Mouse (Mus musculus) CH12.LX (cell line): Measurements from ENCODE around the gene Serpina12. TPM values are rescaled to one million over a fixed set of nuclear protein-coding genes. Genes with fewer than 3 reads are reported as not detected.

ENCODE experiments used
- DNase-seq: peaks from one replicate; pipeline ENCODE4 v3.0.0-alpha.2; 2013; ENCODE audit errors: extremely low read depth
- H3K27ac ChIP-seq: 2 replicates; pipeline ENCODE4 v1.5.1; 2012; ENCODE audit warnings: low read depth, mild to moderate bottlenecking, control low read depth, moderate library complexity; ENCODE audit not compliant: insufficient read depth
- H3K27me3 ChIP-seq: replicated peaks from 2 replicates; pipeline ENCODE3; 2012; ENCODE audit warnings: inconsistent platforms
- H3K36me3 ChIP-seq, 2 experiments: replicated peaks in 1 of 2; 2 replicates each; pipeline versions ENCODE3 to v1.6.1; 2012; ENCODE audit warnings: inconsistent platforms in 1 of 2, low read length in 1 of 2, mild to moderate bottlenecking in 1 of 2, mixed read lengths in 1 of 2, moderate library complexity in 1 of 2; ENCODE audit not compliant: control insufficient read depth in 1 of 2, insufficient read depth in 1 of 2
- H3K4me1 ChIP-seq, 2 experiments: 2 replicates each; pipeline ENCODE4 v1.6.1; 2012; ENCODE audit warnings: inconsistent platforms in 1 of 2, moderate library complexity in 1 of 2; ENCODE audit not compliant: insufficient read depth in 2 of 2, control insufficient read depth in 1 of 2
- H3K4me2 ChIP-seq: 2 replicates; pipeline ENCODE4 v1.6.1; 2012; ENCODE audit warnings: low read depth, mild to moderate bottlenecking, control low read depth; ENCODE audit not compliant: poor library complexity, insufficient read depth, severe bottlenecking
- H3K4me3 ChIP-seq, 3 experiments: fragments of 150-350 bp in 1 of 3; sonication (generic) in 1 of 3; replicated peaks in 1 of 3; 2 replicates each; pipeline versions ENCODE3 to v1.5.1; 2011 to 2012; ENCODE audit warnings: low read depth in 2 of 3, low read length in 2 of 3, mild to moderate bottlenecking in 2 of 3, moderate library complexity in 2 of 3, control low read depth in 1 of 3, improper control_type of control experiment in 1 of 3, inconsistent platforms in 1 of 3, mixed read lengths in 1 of 3; ENCODE audit not compliant: poor library complexity in 1 of 3
- H3K79me2 ChIP-seq: replicated peaks from 2 replicates; pipeline ENCODE4 v1.6.1; 2012; ENCODE audit warnings: mild to moderate bottlenecking, moderate library complexity; ENCODE audit not compliant: control insufficient read depth, poor library complexity, insufficient read depth, severe bottlenecking; ENCODE audit errors: extremely low read depth
- H3K9ac ChIP-seq: 2 replicates; pipeline ENCODE4 v1.6.1; 2012; ENCODE audit warnings: low read depth, mild to moderate bottlenecking, control low read depth, moderate library complexity; ENCODE audit not compliant: insufficient read depth
- H3K9me3 ChIP-seq: replicated peaks from 2 replicates; pipeline ENCODE3; 2012; ENCODE audit warnings: low read length, inconsistent platforms, mixed read lengths
- ELF1 ChIP-seq: IDR thresholded peaks from 2 replicates; pipeline ENCODE4 v1.6.1; 2014; ENCODE audit warnings: low read depth, mild to moderate bottlenecking, inconsistent platforms, low read length, improper control_type of control experiment
- EP300 ChIP-seq: IDR thresholded peaks from 2 replicates; pipeline ENCODE4 v1.6.1; 2011; ENCODE audit warnings: low read length, improper control_type of control experiment
- ETS1 ChIP-seq: conservative IDR thresholded peaks from 2 replicates; pipeline ENCODE4 v1.6.1; 2012; ENCODE audit warnings: low read depth, mild to moderate bottlenecking, inconsistent platforms, low read length, improper control_type of control experiment, moderate library complexity
- GABPA ChIP-seq: IDR thresholded peaks from 2 replicates; pipeline ENCODE4 v1.6.1; 2012; ENCODE audit warnings: low read depth, low read length, improper control_type of control experiment, inconsistent platforms; ENCODE audit not compliant: insufficient replicate concordance
- HCFC1 ChIP-seq: IDR thresholded peaks from 2 replicates; pipeline ENCODE4 v1.6.1; 2012; ENCODE audit warnings: low read depth, mild to moderate bottlenecking, inconsistent platforms, low read length, improper control_type of control experiment
- IRF4 ChIP-seq: IDR thresholded peaks from 2 replicates; pipeline ENCODE4 v1.6.1; 2014; ENCODE audit warnings: low read depth, mild to moderate bottlenecking, inconsistent platforms, low read length, improper control_type of control experiment
- JUN ChIP-seq: IDR thresholded peaks from 2 replicates; pipeline ENCODE4 v1.6.1; 2011; ENCODE audit warnings: low read depth, mild to moderate bottlenecking, low read length, improper control_type of control experiment, moderate library complexity; ENCODE audit not compliant: insufficient read depth
- JUND ChIP-seq: conservative IDR thresholded peaks from 2 replicates; pipeline ENCODE4 v1.6.1; 2011; ENCODE audit warnings: low read depth, low read length, improper control_type of control experiment
- KAT2A ChIP-seq: IDR thresholded peaks from 2 replicates; pipeline ENCODE4 v1.6.1; 2012; ENCODE audit warnings: low read length, improper control_type of control experiment, inconsistent platforms; ENCODE audit not compliant: insufficient replicate concordance
- MAFK ChIP-seq: IDR thresholded peaks from 2 replicates; pipeline ENCODE4 v1.6.1; 2011; ENCODE audit warnings: low read length, improper control_type of control experiment; ENCODE audit not compliant: insufficient replicate concordance
- MXI1 ChIP-seq: IDR thresholded peaks from 2 replicates; pipeline ENCODE4 v1.6.1; 2011; ENCODE audit warnings: mild to moderate bottlenecking, low read depth, low read length, improper control_type of control experiment
- MYC ChIP-seq: IDR thresholded peaks from 2 replicates; pipeline ENCODE4 v1.6.1; 2011; ENCODE audit warnings: low read depth, mild to moderate bottlenecking, improper control_type of control experiment, low read length
- NELFE ChIP-seq: IDR thresholded peaks from 2 replicates; pipeline ENCODE4 v1.6.1; 2011; ENCODE audit warnings: low read depth, low read length, improper control_type of control experiment
- NRF1 ChIP-seq: IDR thresholded peaks from 2 replicates; pipeline ENCODE4 v1.6.1; 2014; ENCODE audit warnings: low read depth, mild to moderate bottlenecking, inconsistent platforms, low read length, improper control_type of control experiment, moderate library complexity
- SIN3A ChIP-seq: IDR thresholded peaks from 2 replicates; pipeline ENCODE4 v1.6.1; 2012; ENCODE audit warnings: low read length, improper control_type of control experiment, inconsistent platforms
- SMC3 ChIP-seq: IDR thresholded peaks from 2 replicates; pipeline ENCODE4 v1.6.1; 2011; ENCODE audit warnings: low read depth, low read length, improper control_type of control experiment
- TBP ChIP-seq: conservative IDR thresholded peaks from 2 replicates; pipeline ENCODE4 v1.6.1; 2011; ENCODE audit warnings: low read depth, low read length, improper control_type of control experiment
- UBTF ChIP-seq: IDR thresholded peaks from 2 replicates; pipeline ENCODE4 v1.6.1; 2012; ENCODE audit warnings: low read depth, mild to moderate bottlenecking, inconsistent platforms, low read length, improper control_type of control experiment, moderate library complexity
- USF1 ChIP-seq: IDR thresholded peaks from 2 replicates; pipeline ENCODE4 v1.6.1; 2014; ENCODE audit warnings: low read depth, mild to moderate bottlenecking, inconsistent platforms, low read length, improper control_type of control experiment
- ZC3H11A ChIP-seq: IDR thresholded peaks from 2 replicates; pipeline ENCODE4 v1.6.1; 2012; ENCODE audit warnings: low read depth, mild to moderate bottlenecking, inconsistent platforms, low read length, improper control_type of control experiment
- ZMIZ1 ChIP-seq: IDR thresholded peaks from 2 replicates; pipeline ENCODE4 v1.6.1; 2012; ENCODE audit warnings: low read depth, mild to moderate bottlenecking, inconsistent platforms, low read length, improper control_type of control experiment
- ZNF384 ChIP-seq: IDR thresholded peaks from 2 replicates; pipeline ENCODE4 v1.6.1; 2012; ENCODE audit warnings: low read depth, low read length, improper control_type of control experiment, inconsistent platforms
- dilution Hi-C: fragments of 300-500 bp; cut with MboI; formaldehyde crosslinking; loops from 2 replicates; pipeline ENCODE4 v1.14.3; 2020; ENCODE audit warnings: low sequenced_read_pairs; ENCODE audit not compliant: extremely low pct_unique_long_range_greater_than_20kb, extremely low pct_ligation_motif_present
- in situ Hi-C: fragments of 300-500 bp; cut with MboI; formaldehyde crosslinking; loops from 3 replicates; pipeline ENCODE4 v1.14.3; 2019; ENCODE audit warnings: low sequenced_read_pairs, low pct_ligation_motif_present, low pct_unique_long_range_greater_than_20kb, mixed read lengths
- polyA plus RNA-seq: library from polyadenylated mRNA; unstranded; fragments of >175 nt; gene quantifications from 2 replicates; pipeline ENCODE4 v1.2.1, GENCODE M21; 2012; ENCODE audit warnings: low read depth; ENCODE audit not compliant: insufficient read length
- total RNA-seq, 2 experiments: library from RNA; depleted of rRNA; stranded (reverse); fragments of 300-350 nt in 1 of 2; fragments of >200 nt in 1 of 2; gene quantifications; 2 replicates each; pipeline ENCODE4 v1.2.3; 2012 to 2014

Gene Serpina12
- total and polyA plus RNA-seq, 3 experiments = 0.09 TPM; not detected in 2

DNA sequence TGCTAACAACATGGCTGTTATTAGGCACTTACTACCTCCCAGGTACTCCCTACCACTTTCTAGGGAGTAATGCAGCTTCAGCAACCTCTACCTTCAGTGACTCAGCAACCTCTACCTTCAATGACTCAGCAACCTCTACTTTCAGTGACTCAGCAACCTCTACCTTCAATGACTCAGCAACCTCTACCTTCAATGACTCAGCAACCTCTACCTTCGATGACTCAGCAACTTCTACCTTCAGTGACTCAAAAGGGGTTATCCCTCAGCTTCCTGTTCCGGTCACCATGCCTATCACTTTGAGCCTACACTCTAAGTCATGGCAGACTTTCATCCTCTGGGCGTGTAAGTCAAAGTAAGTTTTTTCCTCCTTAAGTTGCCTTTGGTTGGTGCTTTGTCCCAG is 43.6 kb downstream of the Serpina12 start:
- TF ChIP-seq SIN3A (peak; percentile 73), JUN (peak; percentile 63; the same call in 1 of the 2 replicates), KAT2A (no peak), UBTF (no peak), USF1 (no peak), MAFK (peak; percentile 100), ZC3H11A (no peak), JUND (0 out of 2 replicates have a peak, but pooled peaks have one; percentile 51), EP300 (peak; percentile 61), MYC (no peak), NELFE (no peak), IRF4 (peak; percentile 52; the same call in 1 of the 2 replicates), ELF1 (peak; percentile 72), ZNF384 (no peak), GABPA (peak; percentile 69; the same call in 1 of the 2 replicates), MXI1 (no peak), NRF1 (0 out of 2 replicates have a peak, but pooled peaks have one; percentile 44), ZMIZ1 (no peak), SMC3 (no peak), HCFC1 (peak; percentile 55), ETS1 (peak; percentile 100)
- Histone ChIP-seq H3K36me3 (no peaks in the 10 kb centered on the region), H3K27me3 (no peaks in the 10 kb centered on the region), H3K27ac (no peak overlapping the region), H3K4me3 (no peak overlapping the region), H3K79me2 (no peaks in the 10 kb centered on the region), H3K9ac (no peak overlapping the region), H3K9me3 (peaks cover 6% of the 10 kb centered on the region), H3K4me1 (peaks cover 11 to 35% of the 10 kb centered on the region in 2 experiments), H3K4me2 (no peak overlapping the region)
- dilution Hi-C loops (no loop called here), in situ Hi-C loops (no loop called here)
- DNase-seq = peak; percentile 87

- Histone ChIP-seq H3K4me2 (no peak overlapping the region), H3K9me3 (peaks cover 5% of the 10 kb centered on the region), H3K4me3 (no peak overlapping the region), H3K27me3 (no peaks in the 10 kb centered on the region), H3K9ac (no peak overlapping the region), H3K79me2 (no peaks in the 10 kb centered on the region), H3K27ac (no peak overlapping the region), H3K36me3 (no peaks in the 10 kb centered on the region), H3K4me1 (peaks cover 11 to 35% of the 10 kb centered on the region in 2 experiments)
- no peak for DNase-seq
- dilution Hi-C loops (no loop called here), in situ Hi-C loops (loop anchor here (5.0 kb wide), 2 partner anchors 33 to 63 kb away; no protein-coding TSS in a partner anchor)
- no peak for TF ChIP-seq TBP
- no peak for TF ChIP-seq ZMIZ1
Observed at GRCm38 (mm10) chr12:103999611-104000010, 44.6 kb downstream of the Serpina12 start.
